Mouse (Mus musculus) heart, adult 2 months (tissue): ENCODE measurements around the gene Mmrn2.

Experiments
- CTCF ChIP-seq: fragments of 200-600 bp; IDR thresholded peaks from 2 replicates; pipeline ENCODE4 v1.8.1; 2022; ENCODE audit warnings: antibody characterized with exemption, mild to moderate bottlenecking, moderate library complexity
- POLR2A ChIP-seq: fragments of 200-500 bp; IDR thresholded peaks from 2 replicates; pipeline ENCODE4 v1.6.1; 2011; ENCODE audit warnings: mild to moderate bottlenecking, low read depth, low read length, control low read depth; ENCODE audit not compliant: insufficient read depth

GRCm38 (mm10) chr14:34417501-34417900 lies 42.2 kb downstream of the Mmrn2 start:
- TF ChIP-seq CTCF = no peak
- TF ChIP-seq POLR2A = no peak
